Mouse (Mus musculus): ENCODE measurements around the gene Tmem89. TPM values are rescaled to one million over a fixed set of nuclear protein-coding genes. Genes with fewer than 3 reads are reported as not detected.

Gene Tmem89
- not detected in 2 replicates for total RNA-seq (2014; rRNA removed; ENCODE audit: low replicate concordance)
- not detected in 2 replicates for polyA plus RNA-seq (2015; fragmentation: Nextera tagmentation; extraction: Ambion mirVana)

DNA sequence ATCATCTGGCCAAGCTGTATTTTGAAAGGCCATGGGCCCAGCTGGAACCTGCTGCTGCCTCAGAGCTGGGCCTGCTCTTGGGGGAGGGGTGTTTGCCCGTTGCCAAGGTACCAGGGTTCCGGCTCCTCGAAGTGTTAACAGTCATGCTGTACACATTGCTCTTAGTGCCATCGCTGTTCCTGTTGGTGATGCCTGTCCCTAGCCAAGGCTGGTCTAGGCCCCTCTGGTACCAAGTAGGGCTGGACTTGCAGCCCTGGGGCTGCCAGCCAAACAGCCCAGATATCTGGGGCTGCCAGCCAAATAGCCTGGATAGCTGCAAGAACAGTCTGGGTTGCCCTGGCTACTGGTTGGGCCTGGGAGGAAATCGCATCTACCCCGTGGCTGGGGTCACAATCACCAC, at the start of gene Tmem89:
TSS of gene Tmem89 (plus strand) at position 129 of the 400 bp plus-strand sequence.
- DNase-seq (ENCODE audit: low spot score) (no peak), ATAC-seq (ENCODE audit: insufficient read depth, low read depth) (peak; percentile 58)
- H3K9ac ChIP-seq (replicated peaks; ENCODE audit: low read depth, low read length) = no peak within 1 kb of the TSS
- no peak within 1 kb of the TSS for H3K4me2 ChIP-seq (ENCODE audit: low read depth, low read length)
- H3K9me3 ChIP-seq (replicated peaks; ENCODE audit: control insufficient read depth, low read length) = no peaks in the 10 kb centered on the region
- no peaks in the 10 kb centered on the region for H3K27me3 ChIP-seq (ENCODE audit: control insufficient read depth, insufficient read depth, low read length)
- H3K4me3 ChIP-seq (ENCODE audit: low read depth, low read length) = no peak within 1 kb of the TSS
- H3K27ac ChIP-seq (ENCODE audit: low read depth) = no peak within 1 kb of the TSS
- no peak for TF ChIP-seq CTCF (IDR thresholded peaks at IDR 0.05; ENCODE audit: low read depth)
- no peak for TF ChIP-seq EP300 (IDR thresholded peaks at IDR 0.05; ENCODE audit: low read depth)
- no peaks in the 10 kb centered on the region for H3K4me1 ChIP-seq (ENCODE audit: control insufficient read depth, insufficient read depth)
- whole genome bisulfite sequencing = 50% methylated on average over 6 of the region's 6 CpGs
- H3K36me3 ChIP-seq (replicated peaks; ENCODE audit: control insufficient read depth, insufficient read depth, low read length) = no peaks in the 10 kb centered on the region

DNA sequence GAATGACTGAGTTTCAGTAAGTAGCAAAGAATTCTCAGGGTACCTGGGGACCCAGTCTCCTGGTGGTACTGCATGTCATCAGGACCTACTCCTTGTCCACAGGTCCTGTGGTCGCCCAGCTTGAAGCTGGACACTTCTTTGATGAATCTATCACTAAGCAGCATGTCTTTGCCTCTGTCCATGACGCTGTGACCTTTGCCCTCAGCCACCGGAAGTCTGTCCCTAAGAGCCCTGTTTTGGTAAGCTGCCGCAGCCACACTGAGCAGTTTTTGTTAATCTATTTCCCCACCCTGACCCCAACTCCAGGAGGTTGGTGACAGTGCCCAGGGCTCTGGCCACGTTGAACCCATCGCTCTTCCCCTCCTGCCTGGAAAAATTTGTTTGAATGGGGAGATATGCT, 2.1 kb upstream of the Tmem89 start:
- no peaks in the 10 kb centered on the region for H3K4me1 ChIP-seq (ENCODE audit: control insufficient read depth, insufficient read depth)
- DNase-seq (ENCODE audit: low spot score) (no peak), ATAC-seq (ENCODE audit: insufficient read depth, low read depth) (no peak)
- H3K27me3 ChIP-seq (ENCODE audit: control insufficient read depth, insufficient read depth, low read length) = no peaks in the 10 kb centered on the region
- no peak overlapping the region for H3K9ac ChIP-seq (replicated peaks; ENCODE audit: low read depth, low read length)
- no peak overlapping the region for H3K4me2 ChIP-seq (ENCODE audit: low read depth, low read length)
- H3K4me3 ChIP-seq (ENCODE audit: low read depth, low read length) = no peak overlapping the region
- no peaks in the 10 kb centered on the region for H3K9me3 ChIP-seq (replicated peaks; ENCODE audit: control insufficient read depth, low read length)
- H3K36me3 ChIP-seq (replicated peaks; ENCODE audit: control insufficient read depth, insufficient read depth, low read length) = no peaks in the 10 kb centered on the region
- no peak overlapping the region for H3K27ac ChIP-seq (ENCODE audit: low read depth)
- TF ChIP-seq EP300 (IDR thresholded peaks at IDR 0.05; ENCODE audit: low read depth) (no peak), CTCF (IDR thresholded peaks at IDR 0.05; ENCODE audit: low read depth) (no peak)
- WGBS = 68% methylated on average over 6 of the region's 6 CpGs

DNA sequence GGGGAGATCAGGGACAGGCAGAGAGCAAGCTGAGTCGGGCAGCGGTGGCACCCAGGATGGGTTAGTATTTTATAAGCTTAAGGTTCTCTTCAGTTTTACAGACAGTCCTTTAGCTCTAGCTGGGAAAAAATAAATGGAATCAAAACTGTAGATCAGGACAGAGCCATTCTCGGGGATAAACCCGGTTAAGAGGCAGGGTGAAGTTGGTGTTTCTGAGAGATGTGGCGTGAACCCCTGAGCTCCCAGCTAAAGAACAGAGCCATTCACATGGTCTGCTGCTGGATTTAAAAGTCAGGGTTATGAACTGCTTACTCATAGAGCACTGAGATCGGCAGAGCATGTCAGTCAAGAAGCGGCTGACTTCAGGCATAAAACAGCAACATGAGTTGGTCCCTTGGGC, 1.3 kb upstream of the Tmem89 start:
- Histone ChIP-seq H3K27ac (ENCODE audit: low read depth) (no peak overlapping the region), H3K9me3 (replicated peaks; ENCODE audit: control insufficient read depth, low read length) (no peaks in the 10 kb centered on the region), H3K9ac (replicated peaks; ENCODE audit: low read depth, low read length) (no peak overlapping the region), H3K27me3 (ENCODE audit: control insufficient read depth, insufficient read depth, low read length) (no peaks in the 10 kb centered on the region), H3K4me3 (ENCODE audit: low read depth, low read length) (no peak overlapping the region), H3K36me3 (replicated peaks; ENCODE audit: control insufficient read depth, insufficient read depth, low read length) (no peaks in the 10 kb centered on the region), H3K4me2 (ENCODE audit: low read depth, low read length) (no peak overlapping the region), H3K4me1 (ENCODE audit: control insufficient read depth, insufficient read depth) (no peaks in the 10 kb centered on the region)
- no peak for TF ChIP-seq CTCF (IDR thresholded peaks at IDR 0.05; ENCODE audit: low read depth)
- no peak for TF ChIP-seq EP300 (IDR thresholded peaks at IDR 0.05; ENCODE audit: low read depth)
- no peak for ATAC-seq (ENCODE audit: insufficient read depth, low read depth)
- WGBS = 87% methylated on average over 7 of the region's 7 CpGs
- no peak for DNase-seq (ENCODE audit: low spot score)

DNA sequence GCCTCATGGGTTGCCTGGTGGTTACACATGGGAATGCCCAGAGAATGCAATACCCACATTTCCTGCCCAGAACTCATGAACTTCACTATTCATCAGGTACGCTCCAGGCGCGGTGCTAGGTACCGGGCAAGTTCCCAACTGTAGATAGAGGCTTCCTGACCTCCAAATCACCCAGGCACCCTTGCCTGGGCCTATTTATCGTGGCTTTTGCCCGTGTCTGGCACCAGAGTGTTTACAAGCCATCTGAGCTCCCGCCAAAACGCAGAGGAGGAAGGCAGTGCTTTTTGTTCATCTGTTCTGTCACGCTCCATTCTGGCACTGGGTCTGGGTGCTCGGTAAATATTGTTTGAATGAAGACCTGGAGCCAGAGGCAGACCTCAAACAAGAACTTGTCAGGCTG, 798 bp upstream of the Tmem89 start:
- H3K4me2 ChIP-seq (ENCODE audit: low read depth, low read length) = no peak overlapping the region
- ATAC-seq (ENCODE audit: insufficient read depth, low read depth) (no peak), DNase-seq (ENCODE audit: low spot score) (no peak)
- H3K9me3 ChIP-seq (replicated peaks; ENCODE audit: control insufficient read depth, low read length) = no peaks in the 10 kb centered on the region
- H3K36me3 ChIP-seq (replicated peaks; ENCODE audit: control insufficient read depth, insufficient read depth, low read length) = no peaks in the 10 kb centered on the region
- H3K9ac ChIP-seq (replicated peaks; ENCODE audit: low read depth, low read length) = no peak overlapping the region
- H3K4me1 ChIP-seq (ENCODE audit: control insufficient read depth, insufficient read depth) = no peaks in the 10 kb centered on the region
- no peak overlapping the region for H3K4me3 ChIP-seq (ENCODE audit: low read depth, low read length)
- WGBS = 65% methylated on average over 10 of the region's 10 CpGs
- no peaks in the 10 kb centered on the region for H3K27me3 ChIP-seq (ENCODE audit: control insufficient read depth, insufficient read depth, low read length)
- TF ChIP-seq CTCF (IDR thresholded peaks at IDR 0.05; ENCODE audit: low read depth) (no peak), EP300 (IDR thresholded peaks at IDR 0.05; ENCODE audit: low read depth) (no peak)
- H3K27ac ChIP-seq (ENCODE audit: low read depth) = no peak overlapping the region

DNA sequence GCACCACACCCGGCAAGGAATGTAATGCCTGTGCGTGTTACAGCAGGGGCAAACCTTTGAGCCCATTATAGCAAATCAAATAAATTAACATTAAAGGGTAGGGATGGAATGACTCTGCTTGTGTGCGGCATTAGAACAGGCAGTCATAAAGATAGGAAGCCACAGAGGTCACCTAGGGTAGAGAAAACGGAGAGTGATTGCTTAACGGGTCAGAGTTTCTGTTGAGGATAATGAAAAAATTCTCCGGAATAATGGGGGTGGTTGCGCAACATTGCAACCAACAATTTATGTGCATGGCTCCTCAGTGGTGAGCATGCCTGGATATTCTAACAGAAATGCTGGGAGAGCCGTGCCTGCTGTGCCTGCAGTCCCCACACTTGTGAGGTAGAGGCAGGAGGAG, 11.5 kb downstream of the Tmem89 start:
- TF ChIP-seq EP300 (IDR thresholded peaks at IDR 0.05; ENCODE audit: low read depth) (no peak), CTCF (IDR thresholded peaks at IDR 0.05; ENCODE audit: low read depth) (no peak)

DNA sequence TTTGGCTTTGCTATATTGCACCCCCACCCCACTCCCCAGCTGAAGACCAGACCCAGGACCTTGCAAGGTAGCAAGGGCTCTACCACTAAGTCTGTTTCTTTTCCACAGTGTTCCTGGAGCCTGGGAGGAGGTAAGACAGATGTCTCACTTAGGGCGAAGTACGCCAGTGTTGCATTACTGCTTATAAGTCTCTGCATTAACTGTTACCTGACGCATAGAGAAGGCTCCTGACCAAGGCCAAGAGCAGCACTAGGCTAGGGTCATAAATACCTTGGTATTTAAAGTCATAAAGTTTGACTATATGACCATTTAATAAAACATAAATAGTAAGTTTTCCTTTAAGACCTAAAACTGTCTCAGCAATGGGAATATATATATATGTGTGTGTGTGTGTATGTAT, 14.0 kb downstream of the Tmem89 start:
- Histone ChIP-seq H3K27ac (ENCODE audit: low read depth) (no peak overlapping the region), H3K4me1 (ENCODE audit: control insufficient read depth, insufficient read depth) (no peaks in the 10 kb centered on the region), H3K36me3 (replicated peaks; ENCODE audit: control insufficient read depth, insufficient read depth, low read length) (no peaks in the 10 kb centered on the region), H3K27me3 (ENCODE audit: control insufficient read depth, insufficient read depth, low read length) (0 out of 2 replicates have a peak, but pooled peaks cover 15% of the 10 kb centered on the region), H3K4me2 (ENCODE audit: low read depth, low read length) (no peak overlapping the region), H3K9me3 (replicated peaks; ENCODE audit: control insufficient read depth, low read length) (no peaks in the 10 kb centered on the region), H3K9ac (replicated peaks; ENCODE audit: low read depth, low read length) (no peak overlapping the region), H3K4me3 (ENCODE audit: low read depth, low read length) (no peak overlapping the region)
- 81% methylated on average over 3 of the region's 3 CpGs for WGBS
- DNase-seq (ENCODE audit: low spot score) = no peak
- ATAC-seq (ENCODE audit: insufficient read depth, low read depth) = no peak
- TF ChIP-seq CTCF (IDR thresholded peaks at IDR 0.05; ENCODE audit: low read depth) (no peak), EP300 (IDR thresholded peaks at IDR 0.05; ENCODE audit: low read depth) (no peak)

More for the DNA sequence above, 11.5 kb downstream of the Tmem89 start:
- no peaks in the 10 kb centered on the region for H3K4me1 ChIP-seq (ENCODE audit: control insufficient read depth, insufficient read depth)
- 70% methylated on average over 8 of the region's 8 CpGs for WGBS
- H3K36me3 ChIP-seq (replicated peaks; ENCODE audit: control insufficient read depth, insufficient read depth, low read length) = no peaks in the 10 kb centered on the region
- 0 out of 2 replicates have a peak, but pooled peaks cover 16% of the 10 kb centered on the region for H3K27me3 ChIP-seq (ENCODE audit: control insufficient read depth, insufficient read depth, low read length)
- H3K4me2 ChIP-seq (ENCODE audit: low read depth, low read length) = no peak overlapping the region
- H3K27ac ChIP-seq (ENCODE audit: low read depth) = no peak overlapping the region
- no peak for ATAC-seq (ENCODE audit: insufficient read depth, low read depth)
- no peak overlapping the region for H3K9ac ChIP-seq (replicated peaks; ENCODE audit: low read depth, low read length)
- no peaks in the 10 kb centered on the region for H3K9me3 ChIP-seq (replicated peaks; ENCODE audit: control insufficient read depth, low read length)
- H3K4me3 ChIP-seq (ENCODE audit: low read depth, low read length) = no peak overlapping the region
- DNase-seq (ENCODE audit: low spot score) = no peak

Data from heart, postnatal 0 days (tissue).